Mouse (Mus musculus) spleen, adult 2 months (tissue): ENCODE results near the gene Apol7c. TPM values are rescaled to one million over a fixed set of nuclear protein-coding genes. Genes with fewer than 3 reads are reported as not detected.
A peak's percentile ranks its signal among the peaks of the same experiment; 100 is the strongest.
"Not testable (repeated sequence)": the region's sequence is repeated elsewhere in the genome, so short reads cannot be mapped to it uniquely, and the experiment has no call there.

ENCODE experiments used
- DNase-seq, 2 experiments: peaks; one replicate each; pipeline versions ENCODE4 v3.0.0 to v3.0.0-alpha.2; 2012 to 2021; ENCODE audit warnings: low spot score in 2 of 2, low read depth in 1 of 2
- H3K27ac ChIP-seq: fragments of 200-500 bp; 2 replicates; pipeline ENCODE4 v1.5.1; 2012; ENCODE audit warnings: low read length, inconsistent platforms; ENCODE audit not compliant: insufficient read depth
- H3K27me3 ChIP-seq: fragments of 200-500 bp; 2 replicates; pipeline ENCODE4 v1.6.1; 2012; ENCODE audit warnings: mild to moderate bottlenecking, moderate library complexity, low read length, inconsistent platforms; ENCODE audit not compliant: control insufficient read depth, insufficient read depth
- H3K36me3 ChIP-seq: fragments of 200-500 bp; 2 replicates; pipeline ENCODE4 v1.6.1; 2012; ENCODE audit warnings: mild to moderate bottlenecking, low read length, inconsistent platforms; ENCODE audit not compliant: control insufficient read depth, insufficient read depth
- H3K4me1 ChIP-seq: fragments of 200-500 bp; 2 replicates; pipeline ENCODE4 v1.6.1; 2011; ENCODE audit warnings: inconsistent platforms; ENCODE audit not compliant: control insufficient read depth, insufficient read depth, insufficient read length
- H3K4me3 ChIP-seq: fragments of 200-500 bp; 2 replicates; pipeline ENCODE4 v1.5.1; 2011; ENCODE audit warnings: mild to moderate bottlenecking, inconsistent platforms; ENCODE audit not compliant: insufficient read depth, insufficient read length; ENCODE audit errors: extremely low read depth
- CTCF ChIP-seq: fragments of 200-500 bp; IDR thresholded peaks from 2 replicates; pipeline ENCODE4 v1.5.1; 2011; ENCODE audit warnings: mild to moderate bottlenecking, inconsistent platforms; ENCODE audit not compliant: insufficient read depth, insufficient read length, insufficient replicate concordance; ENCODE audit errors: extremely low read depth
- POLR2A ChIP-seq: fragments of 200-500 bp; IDR thresholded peaks from 2 replicates; pipeline ENCODE4 v1.6.1; 2011; ENCODE audit warnings: low read depth, low read length, inconsistent platforms
- WGBS: fragments of 180-500 bp; shearing (Covaris S2); methylation state at CpG from one replicate; pipeline ENCODE4 v1.1.7; 2018; 5-methylcytosine and 5-hydroxymethylcytosine counted together
- polyA plus RNA-seq: library from polyadenylated mRNA; depleted of rRNA; stranded (reverse); fragments of >200 nt; gene quantifications from 2 replicates; pipeline ENCODE4 v1.2.3, GENCODE M21; 2012; rRNA removed

Apol7c gene
- polyA plus RNA-seq: 27.9 and 29.8 TPM in 2 replicates

- Histone ChIP-seq H3K27me3 (no peaks in the 10 kb centered on the region), H3K36me3 (no peaks in the 10 kb centered on the region), H3K27ac (no peak within 1 kb of the TSS), H3K4me3 (no peak within 1 kb of the TSS), H3K4me1 (no peaks in the 10 kb centered on the region)
- TF ChIP-seq POLR2A (no peak), CTCF (no peak)
- no peak for DNase-seq
These were observed at the start of gene Apol7c for GRCm38 (mm10) chr15:77533216-77533615. TSS of gene Apol7c (minus strand) at chr15:77533316.

- H3K4me3 ChIP-seq: no peak overlapping the region
- no peak for DNase-seq
- no peaks in the 10 kb centered on the region for H3K27me3 ChIP-seq
- H3K27ac ChIP-seq: 0 out of 2 replicates have a peak overlapping the region, but pooled peaks have one; percentile 31
- H3K4me1 ChIP-seq: no peaks in the 10 kb centered on the region
- TF ChIP-seq POLR2A (no peak), CTCF (no peak)
- H3K36me3 ChIP-seq: no peaks in the 10 kb centered on the region
- WGBS: 31% methylated on average over 1 of the region's 1 CpGs
These were observed 48.6 kb upstream of the Apol7c start for GRCm38 (mm10) chr15:77581681-77582080.

GRCm38 (mm10) chr15:77579311-77579710, 46.2 kb upstream of the Apol7c start:
- 87% methylated on average over 4 of the region's 4 CpGs for WGBS
- no peak overlapping the region for H3K27ac ChIP-seq
- DNase-seq: no peak

GRCm38 (mm10) chr15:77578801-77579200, 45.7 kb upstream of the Apol7c start:
- no peaks in the 10 kb centered on the region for H3K4me1 ChIP-seq
- WGBS: 95% methylated on average over 2 of the region's 2 CpGs

More at GRCm38 (mm10) chr15:77579311-77579710, 46.2 kb upstream of the Apol7c start:
- TF ChIP-seq CTCF: no peak
- TF ChIP-seq POLR2A: no peak
- H3K36me3 ChIP-seq: no peaks in the 10 kb centered on the region
- no peaks in the 10 kb centered on the region for H3K27me3 ChIP-seq
- H3K4me3 ChIP-seq: no peak overlapping the region
- H3K4me1 ChIP-seq: no peaks in the 10 kb centered on the region

GRCm38 (mm10) chr15:77563219-77563618, 30.1 kb upstream of the Apol7c start:
- TF ChIP-seq POLR2A (no peak), CTCF (no peak)
- no peak for DNase-seq
- Histone ChIP-seq H3K27ac (no peak overlapping the region), H3K4me3 (no peak overlapping the region), H3K4me1 (no peaks in the 10 kb centered on the region), H3K36me3 (no peaks in the 10 kb centered on the region), H3K27me3 (no peaks in the 10 kb centered on the region)

More at GRCm38 (mm10) chr15:77578801-77579200, 45.7 kb upstream of the Apol7c start:
- no peaks in the 10 kb centered on the region for H3K27me3 ChIP-seq
- H3K36me3 ChIP-seq: no peaks in the 10 kb centered on the region
- no peak overlapping the region for H3K27ac ChIP-seq
- DNase-seq: no peak
- H3K4me3 ChIP-seq: no peak overlapping the region
- TF ChIP-seq POLR2A (no peak), CTCF (no peak)

GRCm38 (mm10) chr15:77561792-77562191, 28.7 kb upstream of the Apol7c start, which contains the start of gene 1700025B11Rik:
TSS of gene 1700025B11Rik (minus strand) at chr15:77561892.
- Histone ChIP-seq H3K4me3 (no peak within 1 kb of the TSS), H3K27ac (no peak within 1 kb of the TSS), H3K27me3 (no peaks in the 10 kb centered on the region), H3K36me3 (no peaks in the 10 kb centered on the region), H3K4me1 (no peaks in the 10 kb centered on the region)
- TF ChIP-seq CTCF: no peak
- no peak for TF ChIP-seq POLR2A
- DNase-seq: no peak

GRCm38 (mm10) chr15:77539221-77539620, 6.1 kb upstream of the Apol7c start:
- not testable (repeated sequence) for H3K4me3 ChIP-seq, DNase-seq, H3K27me3 ChIP-seq, H3K36me3 ChIP-seq, H3K4me1 ChIP-seq, H3K27ac ChIP-seq
- WGBS: 32% methylated on average over 1 of the region's 1 CpGs
